ENCODE assay signal across 9 mouse cellular contexts in the genomic region with DNA sequence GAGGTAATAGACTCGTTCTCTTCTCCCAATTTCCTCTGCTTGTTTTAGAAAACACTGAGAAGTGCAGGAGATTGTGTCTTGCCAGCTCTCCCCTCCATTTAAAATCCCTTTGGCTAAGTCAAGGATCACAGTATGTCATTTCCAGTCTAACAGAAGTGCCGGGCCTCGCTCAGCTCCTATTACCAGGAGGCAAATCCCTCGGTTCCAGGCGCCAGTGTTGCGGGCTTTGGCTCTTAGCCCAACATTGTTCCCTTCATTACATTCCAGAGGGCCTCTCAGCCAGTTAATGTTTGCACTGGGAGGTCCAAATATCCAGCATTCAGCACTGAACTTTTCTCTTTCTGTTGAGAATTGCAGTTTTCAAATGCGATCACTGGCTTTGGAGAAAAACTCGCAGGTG.
DNase-seq lines count a peak whose midpoint lies in the region; ATAC-seq lines count a peak whose summit lies in the region.
"Had no signal": no experiment of that assay in that cellular context is flagged by ENCODE, and none has a peak within 500 bp of the region (broad histone marks: within the 10 kb centered on the region; RNA-seq: fewer than 3 reads in every experiment).

No protein-coding gene starts in this region.

- peaks cover 16% of the 10 kb centered on the region; the same call in 1 of the 2 replicates for H3K27me3 ChIP-seq in embryonic facial prominence, embryonic 10.5 days (replicated peaks; ENCODE audit: low read depth, poor library complexity, severe bottlenecking)
- no peaks in the 10 kb centered on the region for H3K27me3 ChIP-seq in heart, embryonic 12.5 days (replicated peaks)
- no peaks in the 10 kb centered on the region for H3K27me3 ChIP-seq in lung, embryonic 15.5 days

- no peak overlapping the region; the same call in 1 of the 2 replicates for H3K4me2 ChIP-seq in heart, embryonic 12.5 days
- H3K4me2 ChIP-seq in lung, embryonic 15.5 days: peak overlapping the region; percentile 8; the same call in 1 of the 2 replicates

- no peak overlapping the region for H3K9ac ChIP-seq in heart, embryonic 12.5 days
- H3K9ac ChIP-seq in lung, embryonic 15.5 days: no peak overlapping the region
- H3K9ac ChIP-seq: liver, embryonic 14.5 days had no signal

- no peaks in the 10 kb centered on the region for H3K36me3 ChIP-seq in embryonic facial prominence, embryonic 10.5 days (replicated peaks)
- no peaks in the 10 kb centered on the region for H3K36me3 ChIP-seq in heart, embryonic 12.5 days
- no peaks in the 10 kb centered on the region for H3K36me3 ChIP-seq in lung, embryonic 15.5 days

- H3K9me3 ChIP-seq in embryonic facial prominence, embryonic 10.5 days: no peaks in the 10 kb centered on the region
- no peaks in the 10 kb centered on the region for H3K9me3 ChIP-seq in heart, embryonic 12.5 days (replicated peaks)
- H3K9me3 ChIP-seq in lung, embryonic 15.5 days: no peaks in the 10 kb centered on the region

- H3K4me3 ChIP-seq in embryonic facial prominence, embryonic 10.5 days: no peak overlapping the region
- H3K4me3 ChIP-seq in heart, embryonic 12.5 days: no peak overlapping the region
- no peak overlapping the region for H3K4me3 ChIP-seq in lung, embryonic 15.5 days

- DNase-seq in adrenal gland, postnatal 36 days: peak; percentile 1 to 9
- no peak for DNase-seq in adrenal gland, adult 8-10 months
- DNase-seq in embryonic facial prominence, embryonic 10.5 days (ENCODE audit: low spot score): peak; percentile 72
- DNase-seq in kidney, adult 9 months: peak; percentile 95
- peak; percentile 60 for DNase-seq in retina, embryonic 14.5 days (ENCODE audit: low spot score)
- DNase-seq in spleen, postnatal 14 days (ENCODE audit: low spot score in 2 of 2): no peak

- H3K27ac ChIP-seq in embryonic facial prominence, embryonic 10.5 days (replicated peaks): peak overlapping the region; percentile 82
- no peak overlapping the region for H3K27ac ChIP-seq in heart, embryonic 12.5 days (ENCODE audit: poor library complexity, severe bottlenecking)
- peak overlapping the region; percentile 78 for H3K27ac ChIP-seq in lung, embryonic 15.5 days
- H3K27ac ChIP-seq: liver, embryonic 14.5 days had no signal

- peaks cover 43% of the 10 kb centered on the region for H3K4me1 ChIP-seq in embryonic facial prominence, embryonic 10.5 days
- H3K4me1 ChIP-seq in heart, embryonic 12.5 days (replicated peaks): peaks cover 20% of the 10 kb centered on the region
- H3K4me1 ChIP-seq in lung, embryonic 15.5 days: peaks cover 24% of the 10 kb centered on the region

- ATAC-seq in heart, embryonic 12.5 days (ENCODE audit: insufficient number of reproducible peaks, low FRiP score): peak; percentile 64
- peak; percentile 82; the same call in 1 of the 2 replicates for ATAC-seq in lung, embryonic 15.5 days (ENCODE audit: borderline replicate concordance, extremely low read depth, low FRiP score, low TSS enrichment)

- WGBS in embryonic facial prominence, embryonic 10.5 days: 14% methylated on average over 8 of the region's 8 CpGs
- 21% methylated on average over 8 of the region's 8 CpGs for whole genome bisulfite sequencing in heart, embryonic 12.5 days
- 9% methylated on average over 8 of the region's 8 CpGs for WGBS in lung, embryonic 15.5 days

Comparison
In these comparisons a context has a peak if more than half of its experiments do, and no peak if none do; other contexts are left out.
1. DNase-seq: peak in adrenal gland, postnatal 36 days (2 of 2), embryonic facial prominence, embryonic 10.5 days (single experiment), kidney, adult 9 months (single experiment) and retina, embryonic 14.5 days (single experiment); none in adrenal gland, adult 8-10 months (single experiment) and spleen, postnatal 14 days (0 of 2).